Mouse (Mus musculus) liver, embryonic 14.5 days (tissue): ENCODE measurements around the gene Etnk2.

Source experiments
- CTCF ChIP-seq: IDR thresholded peaks from 2 replicates; pipeline ENCODE4 v1.5.1; 2016; ENCODE audit warnings: antibody characterized with exemption, low read depth, control low read depth
- EP300 ChIP-seq: IDR thresholded peaks from 2 replicates; pipeline ENCODE4 v1.6.1; 2016; ENCODE audit warnings: antibody characterized with exemption, low read depth

GRCm38 (mm10) chr1:133419178-133419834 lies 55.9 kb downstream of the Etnk2 start:
- TF ChIP-seq EP300 (no peak), CTCF (no peak)
